ENCODE assay signal across 17 mouse cellular contexts in genomic region chr1:176926009-176926408, GRCm38 (mm10).
"Had no signal": no experiment of that assay in that cellular context is flagged by ENCODE, and none has a peak within 500 bp of the region (broad histone marks: within the 10 kb centered on the region; RNA-seq: fewer than 3 reads in every experiment).

No protein-coding gene starts in this region.

- DNase-seq: kidney, adult 2 months; kidney, postnatal 25 days; layer of hippocampus, adult 9-11 months; left cerebral cortex, postnatal 4 days; liver, postnatal 0 days; lung, postnatal 10 days; midbrain, embryonic 14.5 days; thymus, adult 2 months; thymus, postnatal 14 days; thymus, postnatal 4 days had no signal

- H3K27ac ChIP-seq: intestine, embryonic 15.5 days; kidney, postnatal 0 days; limb, embryonic 12.5 days; limb, embryonic 15.5 days; liver, embryonic 14.5 days had no signal

- H3K4me2 ChIP-seq: intestine, embryonic 15.5 days; limb, embryonic 12.5 days; limb, embryonic 15.5 days; liver, embryonic 11.5 days; midbrain, embryonic 11.5 days had no signal

- H3K9ac ChIP-seq: intestine, embryonic 15.5 days; limb, embryonic 12.5 days; limb, embryonic 15.5 days; liver, embryonic 14.5 days; liver, postnatal 0 days had no signal

- ATAC-seq: intestine, embryonic 15.5 days; liver, postnatal 0 days had no signal

- H3K27me3 ChIP-seq: intestine, embryonic 15.5 days; limb, embryonic 12.5 days; limb, embryonic 15.5 days had no signal

- H3K4me3 ChIP-seq: intestine, embryonic 15.5 days; limb, embryonic 12.5 days; limb, embryonic 15.5 days had no signal

- H3K9me3 ChIP-seq: intestine, embryonic 15.5 days; limb, embryonic 12.5 days; limb, embryonic 15.5 days had no signal

- H3K36me3 ChIP-seq: intestine, embryonic 15.5 days; limb, embryonic 12.5 days had no signal

- H3K4me1 ChIP-seq: intestine, embryonic 15.5 days; limb, embryonic 12.5 days; limb, embryonic 15.5 days had no signal
